Mouse (Mus musculus): ENCODE data around the gene Upp2. TPM values are rescaled to one million over a fixed set of nuclear protein-coding genes. Genes with fewer than 3 reads are reported as not detected.

The Upp2 gene
- total RNA-seq, 1 experiment, result 0.67 TPM

DNA sequence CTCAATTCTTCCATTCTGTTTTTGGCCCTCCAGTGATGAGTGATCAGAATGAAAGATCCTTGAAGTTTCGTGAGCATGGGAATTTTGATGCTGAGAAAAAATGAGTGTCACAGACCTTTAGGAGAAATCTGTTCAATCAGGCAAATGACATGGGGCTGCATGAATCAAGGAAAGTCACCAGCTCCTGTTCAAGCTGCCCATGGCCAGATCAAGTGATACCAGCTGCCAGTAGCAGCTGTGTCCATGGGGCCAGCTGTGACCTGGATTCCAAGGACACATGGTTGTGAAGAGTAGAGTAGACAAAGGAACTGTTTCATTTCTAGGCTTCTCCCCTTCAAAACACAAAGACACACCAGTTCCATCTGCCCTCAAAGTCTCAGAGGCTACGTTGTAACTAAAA lies 144.4 kb downstream of the Upp2 start:
- in situ Hi-C loops (cut with MboI; ENCODE audit: low sequenced_read_pairs in 2 of 2, unreplicated experiment in 2 of 2), result loop anchor here in 1 of 2 experiments (25.0 kb wide), 1 partner anchor 726 kb away; no protein-coding TSS in a partner anchor
- no peak overlapping the region for H3K27ac ChIP-seq (ENCODE audit: insufficient read depth, low read depth, low read length, poor library complexity, severe bottlenecking)
- no peak for DNase-seq (ENCODE audit: low read depth, low spot score)

DNA sequence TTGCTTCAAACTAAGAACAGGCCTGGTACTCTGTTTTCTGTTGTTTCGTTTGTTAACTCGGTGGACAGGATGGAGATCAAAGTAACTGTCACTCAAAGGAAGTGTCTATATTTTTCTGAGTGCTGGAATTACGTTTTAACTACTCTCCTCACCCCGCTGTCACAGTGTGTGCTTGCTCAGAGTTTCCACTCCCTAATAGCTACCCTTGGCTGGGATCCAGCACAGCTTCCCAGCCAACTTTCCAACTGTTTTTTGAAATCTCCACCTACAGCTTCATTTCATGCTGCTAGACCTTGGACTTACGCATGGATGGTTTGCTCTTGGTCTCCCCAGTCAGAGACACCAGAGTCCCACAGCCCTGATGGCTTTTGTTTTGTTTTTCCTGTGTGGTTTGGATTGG lies 144.8 kb downstream of the Upp2 start:
- Histone ChIP-seq H3K9me3 (ENCODE audit: control insufficient read depth, insufficient read depth, low read depth, low read length) (no peaks in the 10 kb centered on the region), H3K36me3 (ENCODE audit: control insufficient read depth, insufficient read depth, low read length, poor library complexity, severe bottlenecking) (no peaks in the 10 kb centered on the region), H3K4me3 (ENCODE audit: insufficient read depth in 1 of 2, low read depth in 1 of 2, low read length in 2 of 2, poor library complexity in 1 of 2, severe bottlenecking in 1 of 2) (no peak overlapping the region), H3K9ac (ENCODE audit: insufficient read depth, low read depth, low read length, poor library complexity, severe bottlenecking) (no peak overlapping the region), H3K4me1 (ENCODE audit: control insufficient read depth in 2 of 2, insufficient read depth in 2 of 2, low read length in 2 of 2, poor library complexity in 1 of 2) (no peaks in the 10 kb centered on the region), H3K27ac (ENCODE audit: insufficient read depth, low read depth, low read length, poor library complexity, severe bottlenecking) (no peak overlapping the region)
- no peak for DNase-seq (ENCODE audit: low read depth, low spot score)
- TF ChIP-seq HCFC1 (IDR thresholded peaks at IDR 0.05; ENCODE audit: borderline replicate concordance, insufficient read depth, low read length), result no peak
- TF ChIP-seq ZNF384 (IDR thresholded peaks at IDR 0.05; ENCODE audit: low read depth, low read length), result no peak
- no peak for TF ChIP-seq MAFK (IDR thresholded peaks at IDR 0.05; ENCODE audit: insufficient read depth, low read depth, low read length)
- TF ChIP-seq ZC3H11A (IDR thresholded peaks at IDR 0.05; ENCODE audit: borderline replicate concordance, low read depth, low read length), result no peak
- TF ChIP-seq CHD2 (IDR thresholded peaks at IDR 0.05; ENCODE audit: low read depth, low read length), result no peak
- in situ Hi-C loops (cut with MboI; ENCODE audit: low sequenced_read_pairs in 2 of 2, unreplicated experiment in 2 of 2), result loop anchor here in 1 of 2 experiments (25.0 kb wide), 1 partner anchor 725 kb away; no protein-coding TSS in a partner anchor

More for the DNA sequence above, 144.4 kb downstream of the Upp2 start:
- H3K4me1 ChIP-seq (ENCODE audit: control insufficient read depth in 2 of 2, insufficient read depth in 2 of 2, low read length in 2 of 2, poor library complexity in 1 of 2), result no peaks in the 10 kb centered on the region
- H3K4me3 ChIP-seq (ENCODE audit: insufficient read depth in 1 of 2, low read depth in 1 of 2, low read length in 2 of 2, poor library complexity in 1 of 2, severe bottlenecking in 1 of 2), result no peak overlapping the region
- H3K36me3 ChIP-seq (ENCODE audit: control insufficient read depth, insufficient read depth, low read length, poor library complexity, severe bottlenecking), result no peaks in the 10 kb centered on the region
- H3K9me3 ChIP-seq (ENCODE audit: control insufficient read depth, insufficient read depth, low read depth, low read length), result no peaks in the 10 kb centered on the region
- TF ChIP-seq HCFC1 (IDR thresholded peaks at IDR 0.05; ENCODE audit: borderline replicate concordance, insufficient read depth, low read length) (no peak), MAFK (IDR thresholded peaks at IDR 0.05; ENCODE audit: insufficient read depth, low read depth, low read length) (no peak), ZNF384 (IDR thresholded peaks at IDR 0.05; ENCODE audit: low read depth, low read length) (no peak)
- H3K9ac ChIP-seq (ENCODE audit: insufficient read depth, low read depth, low read length, poor library complexity, severe bottlenecking), result no peak overlapping the region

DNA sequence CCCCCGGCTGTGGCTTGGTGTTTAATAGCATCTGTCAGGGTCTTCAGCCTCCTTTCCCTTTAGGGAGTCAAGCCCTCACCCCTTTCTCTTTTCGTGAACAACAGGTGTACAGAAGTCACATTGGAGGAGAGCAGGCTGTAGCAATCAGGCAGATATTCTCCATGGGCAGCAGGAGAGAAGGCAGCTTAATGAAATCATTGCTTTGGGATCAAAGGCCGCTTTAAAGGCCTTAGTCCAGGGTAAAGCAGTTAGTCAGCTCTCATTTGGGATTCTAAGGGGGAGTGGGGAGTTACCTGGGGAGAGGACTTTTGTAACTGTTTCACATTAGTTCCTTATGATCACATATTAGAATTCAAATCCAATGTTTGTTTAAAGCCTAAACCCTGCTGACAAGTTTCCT lies 150.8 kb downstream of the Upp2 start:
- no peak for TF ChIP-seq HCFC1 (IDR thresholded peaks at IDR 0.05; ENCODE audit: borderline replicate concordance, insufficient read depth, low read length)
- TF ChIP-seq CHD2 (IDR thresholded peaks at IDR 0.05; ENCODE audit: low read depth, low read length), result no peak
- no peak for TF ChIP-seq ZC3H11A (IDR thresholded peaks at IDR 0.05; ENCODE audit: borderline replicate concordance, low read depth, low read length)
- no peaks in the 10 kb centered on the region for H3K36me3 ChIP-seq (ENCODE audit: control insufficient read depth, insufficient read depth, low read length, poor library complexity, severe bottlenecking)
- no peak overlapping the region for H3K27ac ChIP-seq (ENCODE audit: insufficient read depth, low read depth, low read length, poor library complexity, severe bottlenecking)
- no peaks in the 10 kb centered on the region for H3K9me3 ChIP-seq (ENCODE audit: control insufficient read depth, insufficient read depth, low read depth, low read length)
- no peak for DNase-seq (ENCODE audit: low read depth, low spot score)
- in situ Hi-C loops (cut with MboI; ENCODE audit: low sequenced_read_pairs in 2 of 2, unreplicated experiment in 2 of 2), result loop anchor here in 1 of 2 experiments (25.0 kb wide), 1 partner anchor 719 kb away; no protein-coding TSS in a partner anchor
- H3K4me3 ChIP-seq (ENCODE audit: insufficient read depth in 1 of 2, low read depth in 1 of 2, low read length in 2 of 2, poor library complexity in 1 of 2, severe bottlenecking in 1 of 2), result no peak overlapping the region
- H3K4me1 ChIP-seq (ENCODE audit: control insufficient read depth in 2 of 2, insufficient read depth in 2 of 2, low read length in 2 of 2, poor library complexity in 1 of 2), result no peaks in the 10 kb centered on the region
- no peak overlapping the region for H3K9ac ChIP-seq (ENCODE audit: insufficient read depth, low read depth, low read length, poor library complexity, severe bottlenecking)

DNA sequence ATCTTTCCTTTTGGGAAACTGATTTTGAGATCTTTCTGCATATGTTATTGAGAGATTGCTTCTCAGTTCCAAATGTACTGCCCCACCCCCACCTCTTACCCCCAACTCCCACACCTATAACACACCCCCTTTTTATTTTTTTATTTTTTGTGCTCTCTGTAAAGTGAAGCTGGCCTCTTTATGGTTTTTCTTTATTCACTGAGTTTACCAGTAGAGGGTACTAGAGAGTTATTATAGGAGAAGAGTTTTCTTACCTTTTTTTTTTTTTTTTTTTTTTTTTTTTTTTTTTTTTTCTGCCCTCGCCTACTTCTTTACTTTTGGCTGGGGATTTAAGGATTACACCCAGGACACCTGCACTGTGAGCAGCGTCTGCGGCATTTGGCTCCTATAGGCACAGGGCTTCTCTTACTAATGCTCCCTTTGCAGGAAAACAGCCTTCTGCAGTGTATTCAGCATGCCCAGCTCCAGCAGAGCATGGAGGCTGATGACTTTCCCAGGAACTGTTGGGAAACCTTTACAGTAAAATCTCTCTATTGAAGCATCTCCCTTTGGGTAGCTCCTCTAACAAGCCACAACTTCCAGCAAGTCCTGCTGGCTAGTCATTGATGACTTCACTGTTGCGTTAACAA lies 170.2 kb downstream of the Upp2 start:
- TF ChIP-seq HCFC1 (IDR thresholded peaks at IDR 0.05; ENCODE audit: borderline replicate concordance, insufficient read depth, low read length), result no peak
- TF ChIP-seq CHD2 (IDR thresholded peaks at IDR 0.05; ENCODE audit: low read depth, low read length), result no peak
- no peak; the same call in 1 of the 2 replicates for TF ChIP-seq ZC3H11A (IDR thresholded peaks at IDR 0.05; ENCODE audit: borderline replicate concordance, low read depth, low read length)
- peak; percentile 99 for TF ChIP-seq ZNF384 (IDR thresholded peaks at IDR 0.05; ENCODE audit: low read depth, low read length)
- Histone ChIP-seq H3K4me3 (ENCODE audit: insufficient read depth in 1 of 2, low read depth in 1 of 2, low read length in 2 of 2, poor library complexity in 1 of 2, severe bottlenecking in 1 of 2) (no peak overlapping the region), H3K4me1 (ENCODE audit: control insufficient read depth in 2 of 2, insufficient read depth in 2 of 2, low read length in 2 of 2, poor library complexity in 1 of 2) (no peaks in the 10 kb centered on the region), H3K9ac (ENCODE audit: insufficient read depth, low read depth, low read length, poor library complexity, severe bottlenecking) (no peak overlapping the region), H3K27ac (ENCODE audit: insufficient read depth, low read depth, low read length, poor library complexity, severe bottlenecking) (no peak overlapping the region), H3K36me3 (ENCODE audit: control insufficient read depth, insufficient read depth, low read length, poor library complexity, severe bottlenecking) (no peaks in the 10 kb centered on the region), H3K9me3 (ENCODE audit: control insufficient read depth, insufficient read depth, low read depth, low read length) (no peaks in the 10 kb centered on the region)
- DNase-seq (ENCODE audit: low read depth, low spot score), result no peak
- in situ Hi-C loops (cut with MboI; ENCODE audit: low sequenced_read_pairs in 2 of 2, unreplicated experiment in 2 of 2), result no loop called here

DNA sequence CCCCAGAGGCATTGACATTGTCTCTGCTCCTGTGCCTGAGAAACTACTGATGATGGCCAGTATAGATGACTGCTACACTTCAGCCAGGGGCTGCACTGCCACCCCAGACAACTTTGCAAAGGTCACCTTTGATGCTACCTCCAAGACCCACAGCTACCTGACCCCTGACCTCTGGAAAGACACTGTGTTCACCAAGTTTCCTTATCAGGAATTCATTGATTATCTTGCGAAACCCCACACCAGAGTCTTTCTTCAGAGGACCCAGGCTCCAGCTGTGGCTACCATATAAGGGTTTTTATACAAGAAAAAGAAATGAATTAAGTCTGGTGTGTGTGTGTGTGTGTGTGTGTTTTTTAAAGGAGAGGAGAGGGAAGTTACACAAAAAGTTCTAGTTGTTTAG lies 174.1 kb downstream of the Upp2 start:
- H3K9me3 ChIP-seq (ENCODE audit: control insufficient read depth, insufficient read depth, low read depth, low read length), result no peaks in the 10 kb centered on the region
- no peak overlapping the region for H3K9ac ChIP-seq (ENCODE audit: insufficient read depth, low read depth, low read length, poor library complexity, severe bottlenecking)
- H3K4me1 ChIP-seq (ENCODE audit: control insufficient read depth in 2 of 2, insufficient read depth in 2 of 2, low read length in 2 of 2, poor library complexity in 1 of 2), result no peaks in the 10 kb centered on the region
- DNase-seq (ENCODE audit: low read depth, low spot score), result no peak
- TF ChIP-seq ZC3H11A (IDR thresholded peaks at IDR 0.05; ENCODE audit: borderline replicate concordance, low read depth, low read length) (no peak), ZNF384 (IDR thresholded peaks at IDR 0.05; ENCODE audit: low read depth, low read length) (no peak), CHD2 (IDR thresholded peaks at IDR 0.05; ENCODE audit: low read depth, low read length) (no peak), HCFC1 (IDR thresholded peaks at IDR 0.05; ENCODE audit: borderline replicate concordance, insufficient read depth, low read length) (no peak), MAFK (IDR thresholded peaks at IDR 0.05; ENCODE audit: insufficient read depth, low read depth, low read length) (no peak)
- H3K4me3 ChIP-seq (ENCODE audit: insufficient read depth in 1 of 2, low read depth in 1 of 2, low read length in 2 of 2, poor library complexity in 1 of 2, severe bottlenecking in 1 of 2), result no peak overlapping the region
- no peaks in the 10 kb centered on the region for H3K36me3 ChIP-seq (ENCODE audit: control insufficient read depth, insufficient read depth, low read length, poor library complexity, severe bottlenecking)
- no peak overlapping the region for H3K27ac ChIP-seq (ENCODE audit: insufficient read depth, low read depth, low read length, poor library complexity, severe bottlenecking)
- in situ Hi-C loops (cut with MboI; ENCODE audit: low sequenced_read_pairs in 2 of 2, unreplicated experiment in 2 of 2), result no loop called here
